Mouse (Mus musculus): ENCODE measurements around the gene Il2rb. TPM values are rescaled to one million over a fixed set of nuclear protein-coding genes. Genes with fewer than 3 reads are reported as not detected.

Il2rb gene
- polyA plus RNA-seq, 1 experiment: 0.71 TPM

DNA sequence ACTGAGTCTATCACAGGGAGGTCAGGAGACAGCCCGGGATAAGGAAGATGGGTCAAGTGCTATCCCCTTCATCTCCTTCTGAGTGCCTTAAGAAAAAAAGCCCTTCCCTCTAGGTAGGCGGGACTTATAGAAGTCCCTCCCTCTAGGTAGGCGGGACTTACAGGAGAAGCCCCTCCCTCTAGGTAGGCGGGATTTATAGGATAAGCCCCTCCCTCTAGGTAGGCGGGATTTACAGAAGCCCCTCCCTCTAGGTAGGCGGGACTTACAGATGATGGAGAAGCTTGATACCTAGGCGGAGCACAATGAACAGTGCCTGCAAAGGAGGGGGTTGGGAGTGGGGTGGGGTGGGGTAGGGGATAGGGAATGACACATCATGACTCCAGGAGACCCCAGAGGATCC lies 15.0 kb downstream of the Il2rb start:
- Histone ChIP-seq H3K4me1 (ENCODE audit: control insufficient read depth, insufficient read depth, insufficient read length, low read length) (no peaks in the 10 kb centered on the region), H3K4me3 (ENCODE audit: insufficient read depth, low read depth, low read length) (no peak overlapping the region), H3K27ac (replicated peaks; ENCODE audit: low read depth, low read length) (no peak overlapping the region)

DNA sequence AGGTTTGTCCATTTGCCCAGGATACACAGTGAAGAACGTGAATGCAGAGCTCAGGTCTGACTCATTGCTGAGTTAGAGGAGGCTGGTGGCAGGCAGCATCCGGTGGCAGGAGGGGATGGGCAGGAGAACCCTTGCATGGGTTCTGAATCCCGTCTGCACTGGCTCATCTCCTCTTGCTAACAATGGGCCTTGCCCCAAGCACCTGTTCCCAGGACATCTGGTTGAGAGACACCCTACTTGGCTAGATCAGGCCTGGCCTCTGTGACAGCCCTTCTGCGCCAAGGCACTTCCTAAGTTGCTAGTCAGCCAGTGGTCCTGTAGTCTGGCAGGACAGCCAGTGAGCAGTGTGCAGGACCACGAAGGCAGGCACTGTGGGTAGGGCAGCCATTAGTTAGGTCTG lies 15.6 kb downstream of the Il2rb start:
- H3K27ac ChIP-seq (replicated peaks; ENCODE audit: low read depth, low read length): no peak overlapping the region
- no peaks in the 10 kb centered on the region for H3K4me1 ChIP-seq (ENCODE audit: control insufficient read depth, insufficient read depth, insufficient read length, low read length)
- H3K4me3 ChIP-seq (ENCODE audit: insufficient read depth, low read depth, low read length): no peak overlapping the region

DNA sequence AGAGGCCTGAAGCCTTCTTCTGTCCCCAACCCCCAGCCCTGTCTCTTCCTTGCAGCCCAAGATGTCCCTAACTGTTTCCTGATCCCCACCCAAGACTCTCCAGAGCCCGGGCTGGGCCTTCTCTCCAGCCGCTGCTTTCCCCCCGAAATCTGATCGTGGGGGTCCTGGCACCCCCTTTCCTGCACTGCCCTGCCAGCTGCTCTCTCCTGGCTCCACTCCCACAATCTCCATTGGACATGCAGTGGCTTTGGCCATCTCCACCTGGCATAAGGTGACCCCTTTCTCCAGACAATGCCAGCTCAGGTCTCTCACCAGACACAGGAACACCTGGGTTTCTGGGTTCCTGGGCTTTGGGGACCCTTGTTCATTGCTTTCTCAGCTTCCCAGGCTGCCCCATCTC lies 17.0 kb downstream of the Il2rb start:
- Histone ChIP-seq H3K4me1 (ENCODE audit: control insufficient read depth, insufficient read depth, insufficient read length, low read length) (no peaks in the 10 kb centered on the region), H3K4me3 (ENCODE audit: insufficient read depth, low read depth, low read length) (no peak overlapping the region), H3K27ac (replicated peaks; ENCODE audit: low read depth, low read length) (no peak overlapping the region)

DNA sequence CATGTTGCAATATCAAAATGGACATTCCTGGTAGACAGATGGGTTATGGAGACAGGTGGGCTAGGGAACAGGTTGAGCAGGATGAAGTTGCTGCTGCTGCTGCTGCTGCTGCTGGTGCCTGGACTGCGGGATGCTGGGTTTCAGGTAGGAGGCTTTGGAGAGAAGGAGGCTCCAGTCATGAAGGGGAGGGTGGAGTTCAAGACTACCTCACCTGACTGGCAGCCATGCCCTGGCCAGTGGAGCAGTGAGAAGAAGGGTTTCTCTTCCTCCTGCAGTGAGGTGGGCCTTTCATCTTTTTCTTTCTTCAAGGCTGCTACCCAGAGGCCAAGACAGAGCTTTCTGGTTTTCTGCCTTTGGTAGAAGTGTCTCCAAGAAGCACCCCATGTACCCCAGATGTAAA lies 18.2 kb downstream of the Il2rb start:
- Histone ChIP-seq H3K27ac (replicated peaks; ENCODE audit: low read depth, low read length) (no peak overlapping the region), H3K4me1 (ENCODE audit: control insufficient read depth, insufficient read depth, insufficient read length, low read length) (no peaks in the 10 kb centered on the region), H3K4me3 (ENCODE audit: insufficient read depth, low read depth, low read length) (no peak overlapping the region)

DNA sequence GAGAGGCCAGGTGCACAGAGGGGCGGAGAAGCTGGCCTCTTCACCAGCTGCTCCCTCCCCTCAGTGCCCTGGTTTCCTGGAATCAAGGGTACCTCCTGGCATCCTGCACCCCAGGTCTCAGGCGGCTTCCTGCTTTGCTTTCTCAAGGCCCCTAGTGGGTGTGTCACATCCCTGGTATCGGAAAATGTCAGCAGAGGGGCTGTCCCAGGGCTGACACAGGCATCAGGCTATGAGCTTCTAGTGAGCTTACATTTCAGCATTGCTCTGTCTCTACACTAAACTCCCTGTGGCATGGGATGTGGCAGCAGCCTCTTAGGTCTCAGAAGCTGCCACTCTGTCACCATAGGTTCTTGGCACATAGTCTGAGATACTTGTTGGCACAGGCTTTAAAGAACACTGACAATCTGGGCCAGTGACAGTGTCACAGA lies 19.5 kb downstream of the Il2rb start:
- Histone ChIP-seq H3K27ac (replicated peaks; ENCODE audit: low read depth, low read length) (no peak overlapping the region), H3K4me3 (ENCODE audit: insufficient read depth, low read depth, low read length) (no peak overlapping the region)

DNA sequence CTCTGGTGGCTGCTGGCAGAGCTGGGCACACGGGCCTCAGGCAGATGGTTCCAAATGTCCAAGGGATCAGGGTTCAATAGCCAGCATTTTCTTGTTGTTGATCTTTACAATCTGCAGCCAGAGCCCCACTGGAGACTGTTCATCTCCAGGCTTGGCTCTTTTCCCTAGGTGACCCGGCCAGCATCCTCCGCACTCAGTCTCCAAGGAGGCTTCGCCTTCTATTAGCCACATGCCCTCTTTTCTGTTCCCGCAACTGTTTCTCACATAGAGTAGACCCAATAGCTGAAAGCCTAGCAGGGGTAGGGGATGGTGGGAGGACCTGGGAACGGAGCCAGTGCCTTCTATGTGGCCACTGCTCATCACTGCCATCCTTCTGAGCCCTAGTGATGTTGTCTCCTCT lies 21.6 kb downstream of the Il2rb start:
- Histone ChIP-seq H3K4me1 (ENCODE audit: control insufficient read depth, insufficient read depth, insufficient read length, low read length) (peaks cover 5% of the 10 kb centered on the region), H3K4me3 (ENCODE audit: insufficient read depth, low read depth, low read length) (no peak overlapping the region), H3K27ac (replicated peaks; ENCODE audit: low read depth, low read length) (no peak overlapping the region)

More for the DNA sequence above, 19.5 kb downstream of the Il2rb start:
- peaks cover 2% of the 10 kb centered on the region for H3K4me1 ChIP-seq (ENCODE audit: control insufficient read depth, insufficient read depth, insufficient read length, low read length)

DNA sequence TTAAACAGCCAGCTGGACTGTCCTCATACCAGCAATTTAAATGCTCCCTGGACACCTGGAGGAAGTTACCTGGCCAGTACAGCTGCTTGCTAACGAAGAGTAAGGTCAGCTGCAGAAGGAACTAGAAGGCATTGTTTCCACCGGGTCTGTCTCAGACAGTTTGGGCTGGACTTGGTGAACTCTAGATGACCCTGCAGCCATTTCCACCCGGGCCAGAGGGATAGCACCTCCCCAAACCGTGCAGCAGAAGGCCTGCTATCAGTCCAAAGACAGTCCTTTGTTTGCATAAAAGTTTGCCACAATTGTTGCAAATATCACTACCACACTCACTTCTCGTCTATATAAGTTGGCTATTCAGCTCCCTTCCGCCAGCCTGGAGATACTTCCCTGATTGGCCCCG lies 23.2 kb downstream of the Il2rb start:
- H3K4me1 ChIP-seq (ENCODE audit: control insufficient read depth, insufficient read depth, insufficient read length, low read length): peaks cover 7% of the 10 kb centered on the region
- no peak overlapping the region for H3K27ac ChIP-seq (replicated peaks; ENCODE audit: low read depth, low read length)
- no peak overlapping the region for H3K4me3 ChIP-seq (ENCODE audit: insufficient read depth, low read depth, low read length)

DNA sequence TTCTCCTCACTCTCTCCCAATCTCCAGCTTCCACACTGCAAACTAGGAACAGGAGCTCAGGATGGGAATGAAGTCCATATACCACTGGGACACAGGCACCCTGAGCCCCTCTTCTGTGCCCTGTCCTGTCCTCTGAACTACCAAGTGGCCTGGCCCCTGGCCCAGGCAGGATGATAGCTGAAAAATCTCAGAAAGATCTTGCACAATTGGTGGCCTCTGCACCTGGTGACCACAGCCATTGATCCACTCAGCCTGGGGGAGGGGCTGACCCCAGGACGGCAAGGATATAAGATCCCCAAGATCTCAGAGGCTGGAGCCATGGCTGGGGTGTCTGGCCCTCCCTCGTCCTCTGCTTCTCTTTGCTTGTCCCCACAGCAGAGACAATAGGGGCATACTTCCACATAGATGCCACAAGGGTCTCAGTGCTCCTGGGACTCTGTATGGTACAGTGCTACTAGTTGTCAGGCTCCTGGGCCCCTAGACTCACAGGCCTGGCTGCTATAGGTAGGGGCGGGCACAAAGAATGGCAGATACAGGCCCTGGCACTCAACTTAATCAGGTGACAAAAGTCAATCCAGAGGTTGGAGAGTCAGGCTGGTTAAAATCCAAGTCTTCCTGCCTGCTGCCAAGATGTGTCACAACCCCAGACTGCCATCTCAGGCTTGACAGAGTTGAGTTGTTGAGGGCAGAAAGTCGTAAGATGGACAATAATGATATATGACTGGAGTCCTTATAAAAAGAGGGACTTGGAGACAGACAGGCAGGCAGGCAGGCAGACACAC lies 24.4 kb downstream of the Il2rb start:
- H3K27ac ChIP-seq (replicated peaks; ENCODE audit: low read depth, low read length): no peak overlapping the region
- H3K4me1 ChIP-seq (ENCODE audit: control insufficient read depth, insufficient read depth, insufficient read length, low read length): peaks cover 7% of the 10 kb centered on the region
- H3K4me3 ChIP-seq (ENCODE audit: insufficient read depth, low read depth, low read length): no peak overlapping the region

DNA sequence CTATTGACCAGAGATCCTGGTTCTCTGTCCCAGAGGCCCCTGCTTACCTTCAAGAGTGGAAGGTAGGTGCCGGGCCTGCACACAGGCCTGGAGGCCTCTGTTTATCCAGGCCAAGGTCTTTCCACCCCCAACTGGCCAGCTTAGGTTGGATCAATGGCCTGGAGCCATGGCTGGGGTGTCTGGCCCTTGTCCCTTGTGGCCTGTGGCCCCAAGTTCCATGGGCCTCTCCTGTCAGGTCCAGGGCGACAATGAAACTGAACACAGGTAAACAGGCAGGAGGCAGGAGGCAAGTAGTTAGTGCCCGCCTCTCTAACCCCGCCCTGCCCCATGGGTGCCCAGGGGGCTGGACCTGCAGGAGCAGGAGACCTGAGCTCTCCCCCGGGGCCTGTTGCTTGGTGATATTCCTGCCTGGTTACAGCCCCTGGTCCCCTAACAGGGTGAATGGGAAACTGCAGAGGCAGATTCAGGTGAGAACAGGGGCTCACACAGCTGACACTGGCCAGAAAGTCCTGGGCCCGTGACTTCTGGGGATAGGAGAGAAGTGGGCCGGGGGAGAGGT lies 26.6 kb downstream of the Il2rb start, which contains the start of gene Tmprss6:
TSS of gene Tmprss6 (minus strand) at position 256 of the 559 bp plus-strand sequence.
- H3K4me1 ChIP-seq (ENCODE audit: control insufficient read depth, insufficient read depth, insufficient read length, low read length): peaks cover 7% of the 10 kb centered on the region
- no peak within 1 kb of the TSS for H3K4me3 ChIP-seq (ENCODE audit: insufficient read depth, low read depth, low read length)
- H3K27ac ChIP-seq (replicated peaks; ENCODE audit: low read depth, low read length): no peak within 1 kb of the TSS

DNA sequence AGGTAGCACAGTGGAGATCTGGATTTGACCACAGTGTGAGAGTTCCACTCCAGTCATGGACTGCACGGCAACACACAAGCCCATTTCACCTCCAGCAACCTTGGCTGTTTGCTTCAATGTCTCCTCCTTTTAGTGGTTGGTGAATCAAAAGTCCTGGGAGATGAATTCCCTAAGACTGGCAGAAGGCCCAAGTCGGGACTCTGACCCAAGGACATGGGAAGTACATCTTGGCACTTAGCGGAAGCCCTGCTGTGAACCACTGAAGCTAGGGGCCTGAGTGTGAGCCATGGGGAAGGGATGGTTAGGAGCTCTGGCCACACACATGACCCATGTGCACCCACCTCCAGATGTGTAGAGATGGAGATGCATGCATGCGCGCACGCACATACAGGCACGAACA lies 27.5 kb downstream of the Il2rb start:
- H3K4me3 ChIP-seq (ENCODE audit: insufficient read depth, low read depth, low read length): no peak overlapping the region
- H3K27ac ChIP-seq (replicated peaks; ENCODE audit: low read depth, low read length): no peak overlapping the region

DNA sequence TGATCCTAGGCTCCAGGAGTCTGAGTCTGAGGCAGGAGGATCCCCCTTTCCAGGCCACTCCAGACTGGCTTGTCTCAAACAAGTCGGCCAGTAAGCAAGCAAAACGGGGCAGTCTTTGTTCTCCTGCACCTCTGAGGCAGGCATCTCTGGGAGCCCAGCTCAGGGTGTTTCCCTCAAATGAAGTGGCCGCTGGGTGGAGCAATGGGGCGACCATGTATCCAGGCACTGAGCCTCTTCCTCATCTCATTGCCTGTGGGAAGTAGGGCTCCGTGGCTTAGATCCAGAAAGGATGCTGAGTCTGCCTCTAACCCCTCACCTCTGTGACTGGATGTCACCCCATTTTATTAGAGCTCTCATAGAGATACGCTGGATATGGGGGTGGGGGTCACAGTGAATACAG lies 28.3 kb downstream of the Il2rb start:
- H3K4me1 ChIP-seq (ENCODE audit: control insufficient read depth, insufficient read depth, insufficient read length, low read length): peaks cover 7% of the 10 kb centered on the region
- H3K27ac ChIP-seq (replicated peaks; ENCODE audit: low read depth, low read length): no peak overlapping the region
- H3K4me3 ChIP-seq (ENCODE audit: insufficient read depth, low read depth, low read length): no peak overlapping the region

More for the DNA sequence above, 27.5 kb downstream of the Il2rb start:
- H3K4me1 ChIP-seq (ENCODE audit: control insufficient read depth, insufficient read depth, insufficient read length, low read length): peaks cover 7% of the 10 kb centered on the region

DNA sequence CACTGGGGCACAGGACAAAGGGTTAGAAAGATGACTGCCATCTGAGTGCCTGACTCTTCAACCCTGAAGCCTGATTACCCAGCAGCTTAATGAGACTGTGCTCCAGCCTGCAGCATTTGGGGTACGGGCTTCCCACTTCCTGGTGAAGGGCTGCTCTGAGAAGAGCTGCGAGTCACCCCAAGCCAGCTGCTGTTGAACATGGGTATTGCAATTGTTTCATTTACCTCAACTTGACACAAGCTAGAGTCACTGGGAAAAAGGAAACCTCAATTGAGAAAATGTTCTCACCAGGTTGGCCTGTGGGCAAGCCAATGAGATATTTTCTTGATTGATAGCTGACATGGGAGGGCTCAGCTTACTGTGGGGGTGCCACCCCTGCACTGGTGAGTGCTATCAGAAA lies 32.1 kb downstream of the Il2rb start:
- Histone ChIP-seq H3K27ac (replicated peaks; ENCODE audit: low read depth, low read length) (no peak overlapping the region), H3K4me1 (ENCODE audit: control insufficient read depth, insufficient read depth, insufficient read length, low read length) (peaks cover 2% of the 10 kb centered on the region; the same call in 1 of the 2 replicates), H3K4me3 (ENCODE audit: insufficient read depth, low read depth, low read length) (no peak overlapping the region)

DNA sequence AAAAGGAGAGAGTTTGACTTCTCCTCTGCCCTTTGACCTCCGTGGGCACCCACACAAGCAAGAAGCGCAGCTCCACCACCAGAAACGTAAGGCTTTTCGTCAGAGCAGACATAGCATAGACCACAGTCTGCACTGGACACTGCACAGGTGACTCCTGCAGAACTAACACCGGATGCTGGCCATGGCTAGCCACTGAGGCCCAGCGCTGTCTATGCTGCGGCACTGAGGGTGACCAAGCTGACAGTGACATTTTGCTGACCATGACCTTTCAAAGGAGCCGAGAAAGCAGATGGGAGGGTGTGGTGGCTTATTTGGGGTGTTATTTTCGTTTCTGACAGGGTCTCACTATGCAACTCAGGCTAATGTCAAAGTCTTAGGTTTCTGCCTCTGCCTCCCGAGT lies 37.9 kb downstream of the Il2rb start:
- Histone ChIP-seq H3K4me1 (ENCODE audit: control insufficient read depth, insufficient read depth, insufficient read length, low read length) (no peaks in the 10 kb centered on the region), H3K27ac (replicated peaks; ENCODE audit: low read depth, low read length) (no peak overlapping the region), H3K4me3 (ENCODE audit: insufficient read depth, low read depth, low read length) (no peak overlapping the region)

DNA sequence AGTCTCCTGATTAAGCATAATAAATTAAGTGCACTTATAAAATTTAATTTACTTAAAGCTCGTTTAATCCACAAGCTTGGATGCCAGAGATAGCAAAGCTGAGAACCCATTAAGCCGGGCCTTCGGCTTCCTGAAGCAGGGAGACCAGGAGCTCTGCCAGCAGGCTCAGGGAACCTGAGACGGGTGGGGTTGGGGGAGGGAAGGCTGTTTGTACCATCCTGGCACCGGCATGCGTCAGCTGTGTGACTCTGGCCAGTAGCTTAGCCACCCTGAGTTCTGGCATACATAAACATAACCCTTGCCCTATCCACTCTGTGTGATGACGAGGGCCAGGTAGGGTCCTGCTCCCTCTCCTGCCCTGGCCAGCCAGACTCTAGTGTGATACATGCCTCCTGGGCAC lies 39.0 kb downstream of the Il2rb start:
- H3K4me1 ChIP-seq (ENCODE audit: control insufficient read depth, insufficient read depth, insufficient read length, low read length): no peaks in the 10 kb centered on the region
- no peak overlapping the region for H3K27ac ChIP-seq (replicated peaks; ENCODE audit: low read depth, low read length)
- no peak overlapping the region for H3K4me3 ChIP-seq (ENCODE audit: insufficient read depth, low read depth, low read length)

DNA sequence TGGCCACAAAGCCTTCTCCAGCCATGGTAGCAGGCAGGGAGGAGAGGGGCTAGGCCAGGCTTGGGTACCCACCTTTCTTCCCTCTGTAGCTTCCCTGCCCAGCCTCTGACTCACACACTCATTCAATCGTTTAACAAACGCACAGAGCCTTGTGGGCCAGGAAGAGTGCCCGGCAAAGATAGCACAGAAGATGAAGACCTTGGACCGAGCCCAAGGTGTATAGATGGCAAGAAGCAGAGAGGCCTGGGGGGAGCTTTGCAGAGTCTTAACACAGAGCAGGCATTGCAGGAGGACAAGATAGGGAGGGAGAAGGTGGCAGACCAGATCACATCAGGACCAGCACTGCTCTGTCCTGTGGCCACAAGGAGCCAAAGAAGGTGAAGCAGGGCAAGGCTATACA lies 39.9 kb downstream of the Il2rb start:
- Histone ChIP-seq H3K4me1 (ENCODE audit: control insufficient read depth, insufficient read depth, insufficient read length, low read length) (peaks cover 2% of the 10 kb centered on the region; the same call in 1 of the 2 replicates), H3K4me3 (ENCODE audit: insufficient read depth, low read depth, low read length) (no peak overlapping the region), H3K27ac (replicated peaks; ENCODE audit: low read depth, low read length) (no peak overlapping the region)

DNA sequence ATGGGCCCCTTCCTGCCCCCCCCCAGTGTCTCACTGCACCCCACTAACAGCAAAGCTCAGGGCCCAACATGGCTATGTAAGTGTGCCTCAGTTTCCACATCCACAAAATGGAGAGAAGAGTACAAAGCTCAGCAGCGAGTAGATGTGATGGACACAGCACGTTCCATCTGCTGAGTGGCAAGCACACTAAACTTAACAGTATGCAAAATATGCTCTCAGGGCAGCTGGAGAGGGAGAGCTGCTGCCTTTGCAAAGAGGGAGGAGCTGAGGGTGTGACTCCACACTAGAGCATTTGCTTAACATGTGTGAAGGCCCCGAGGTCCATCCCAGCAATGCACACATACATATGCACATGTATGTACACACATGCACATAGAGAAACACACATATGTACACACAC lies 42.1 kb downstream of the Il2rb start:
- H3K4me1 ChIP-seq (ENCODE audit: control insufficient read depth, insufficient read depth, insufficient read length, low read length): peaks cover 15% of the 10 kb centered on the region
- no peak overlapping the region for H3K4me3 ChIP-seq (ENCODE audit: insufficient read depth, low read depth, low read length)
- no peak overlapping the region for H3K27ac ChIP-seq (replicated peaks; ENCODE audit: low read depth, low read length)
